ENCODE assay signal across 8 mouse cellular contexts in the genomic region with DNA sequence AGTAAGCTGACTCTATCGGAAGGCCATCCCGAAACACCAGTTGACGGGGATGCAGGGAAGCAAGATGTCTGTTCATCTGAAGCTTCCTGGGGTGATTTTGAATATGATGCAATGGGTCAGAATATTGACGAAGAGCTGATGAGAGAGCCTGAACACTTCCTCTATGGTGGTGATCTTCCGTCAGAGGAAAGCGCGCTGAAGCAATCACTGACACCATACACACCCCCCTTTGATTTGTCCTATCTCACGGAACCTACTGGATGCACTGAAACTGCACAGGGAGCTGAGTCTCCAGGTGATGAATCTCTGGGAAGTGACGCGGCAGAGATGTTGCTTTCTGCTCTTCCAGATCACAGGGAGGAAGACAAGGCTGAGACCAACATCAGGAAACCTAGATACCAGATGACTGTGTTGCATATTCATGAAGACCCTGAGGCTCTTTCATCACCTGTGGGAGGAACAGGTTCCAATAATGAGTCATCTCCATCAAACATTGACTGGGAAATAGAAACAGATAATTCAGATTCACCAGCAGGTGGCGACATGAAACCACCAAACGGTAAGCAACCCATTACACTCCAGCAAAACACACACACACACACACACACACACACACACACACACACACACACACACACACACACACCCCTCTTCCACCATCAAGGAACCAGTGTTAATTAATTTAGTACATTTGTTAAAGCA.
DNase-seq lines count a peak whose midpoint lies in the region; ATAC-seq and TF ChIP-seq lines count a peak whose summit lies in the region.

No protein-coding gene starts in this region.

- no peak overlapping the region for H3K27ac ChIP-seq in bone marrow macrophage, adult 2 months (ENCODE audit: insufficient read depth, low read depth, low read length)
- H3K27ac ChIP-seq in forebrain, embryonic 10.5 days, result no peak overlapping the region

- ATAC-seq in cerebellum, adult (ENCODE audit: insufficient number of reproducible peaks, low FRiP score, low TSS enrichment), result 0 out of 2 replicates have a peak, but pooled peaks have one; percentile 37

- no peaks in the 10 kb centered on the region for H3K36me3 ChIP-seq in forebrain, embryonic 10.5 days (replicated peaks)

- H3K4me3 ChIP-seq in bone marrow macrophage, adult 2 months (ENCODE audit: insufficient read depth, low read length), result no peak overlapping the region
- no peak overlapping the region for H3K4me3 ChIP-seq in forebrain, embryonic 10.5 days

- no peaks in the 10 kb centered on the region for H3K9me3 ChIP-seq in forebrain, embryonic 10.5 days

- WGBS in forebrain, embryonic 10.5 days, result 71% methylated on average over 12 of the region's 12 CpGs

- DNase-seq in cerebellum, adult 11 months, result no peak
- DNase-seq in 3T3-L1 (ENCODE audit: low read depth, low spot score), result peak; percentile 79
- peak; percentile 39 for DNase-seq in forebrain, embryonic 10.5 days (ENCODE audit: extremely low spot score, low spot score)
- DNase-seq in kidney, postnatal 14 days, result peak; percentile 63
- DNase-seq in lung, postnatal 14 days, result peak; percentile 55
- DNase-seq in right cerebral cortex, postnatal 10 days (ENCODE audit: low spot score in 2 of 2), result peak; percentile 62 to 78

- peak; percentile 16; the same call in 1 of the 2 replicates for TF ChIP-seq CTCF in bone marrow macrophage, adult 2 months (IDR thresholded peaks at IDR 0.05; ENCODE audit: low read depth, low read length)

- H3K27me3 ChIP-seq in forebrain, embryonic 10.5 days (ENCODE audit: poor library complexity, severe bottlenecking), result no peaks in the 10 kb centered on the region

- TF ChIP-seq POLR2A in bone marrow macrophage, adult 2 months (IDR thresholded peaks at IDR 0.05; ENCODE audit: borderline replicate concordance, low read depth, low read length), result no peak

- peaks cover 10% of the 10 kb centered on the region for H3K4me1 ChIP-seq in bone marrow macrophage, adult 2 months (ENCODE audit: control insufficient read depth, insufficient read depth, low read length)
- no peaks in the 10 kb centered on the region for H3K4me1 ChIP-seq in forebrain, embryonic 10.5 days
